Mouse (Mus musculus) lung, adult 18-20 months (tissue): Measurements from ENCODE around the gene Gap43.
"Not testable (repeated sequence)": the region's sequence is repeated elsewhere in the genome, so short reads cannot be mapped to it uniquely, and the experiment has no call there.

Experiments
- DNase-seq, 2 experiments: peaks; one replicate each; pipeline ENCODE4 v3.0.0; 2022; ENCODE audit warnings: mixed read lengths in 2 of 2

Gap43 gene

DNA sequence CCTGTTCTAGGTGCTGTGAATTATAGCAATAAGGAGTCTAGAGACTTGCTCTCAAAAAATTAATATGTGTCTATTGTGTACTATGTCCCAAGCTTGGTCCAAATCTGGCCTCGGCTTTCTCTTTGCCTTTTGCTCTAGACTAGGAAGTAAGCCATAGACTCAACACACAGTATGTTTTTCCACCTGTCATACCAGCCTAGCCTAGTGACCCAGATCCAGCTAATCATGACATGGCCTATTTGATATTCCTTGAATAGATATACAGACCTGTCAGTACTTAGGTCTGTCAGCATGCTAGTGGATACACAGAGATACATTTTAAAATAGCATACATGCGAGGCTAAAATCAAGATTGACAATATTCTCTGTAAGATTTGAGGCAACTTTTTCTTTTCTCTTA, 46.4 kb downstream of the Gap43 start:
- no peak for DNase-seq

DNA sequence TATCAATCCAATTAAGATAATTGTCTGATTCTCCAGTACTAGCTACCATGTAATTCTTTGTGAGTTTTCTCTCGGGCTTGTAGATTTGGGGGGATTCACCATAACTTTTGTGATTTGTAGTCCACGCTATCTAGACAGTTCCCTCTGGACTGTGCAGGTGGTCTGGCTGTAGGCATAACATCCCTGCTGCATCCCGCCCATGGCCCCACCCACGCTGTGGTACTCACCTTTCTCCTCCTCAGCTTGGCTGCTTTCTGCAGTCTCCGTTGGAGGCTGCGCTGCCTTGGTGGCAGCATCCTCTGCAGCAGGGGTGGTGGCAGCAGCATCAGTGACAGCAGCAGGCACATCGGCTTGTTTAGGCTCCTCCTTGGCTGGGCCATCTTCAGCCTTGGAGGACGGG, 48.9 kb downstream of the Gap43 start:
- DNase-seq = no peak

- no peak for DNase-seq
These were observed 56.4 kb downstream of the Gap43 start for GRCm38 (mm10) chr16:42284005-42284404.

DNA sequence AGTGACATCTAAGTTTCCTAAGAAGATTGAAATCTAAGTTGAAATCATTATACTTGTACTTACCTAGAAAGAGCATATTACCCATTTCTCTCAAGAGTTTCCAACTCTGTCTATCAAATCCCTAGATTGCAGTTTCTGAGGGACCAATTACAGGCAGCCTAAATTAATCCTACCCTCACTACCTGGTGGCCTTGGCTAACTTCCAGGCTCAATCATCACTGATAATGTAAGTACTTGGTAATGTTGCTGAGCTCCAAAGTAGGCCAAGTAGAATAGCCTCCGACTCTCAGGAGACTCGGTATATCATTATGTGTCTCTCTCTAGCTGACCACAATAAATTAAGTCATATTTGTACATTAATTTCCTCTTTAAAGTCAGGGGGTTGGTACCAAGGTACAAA, 62.7 kb downstream of the Gap43 start:
- DNase-seq = no peak

DNA sequence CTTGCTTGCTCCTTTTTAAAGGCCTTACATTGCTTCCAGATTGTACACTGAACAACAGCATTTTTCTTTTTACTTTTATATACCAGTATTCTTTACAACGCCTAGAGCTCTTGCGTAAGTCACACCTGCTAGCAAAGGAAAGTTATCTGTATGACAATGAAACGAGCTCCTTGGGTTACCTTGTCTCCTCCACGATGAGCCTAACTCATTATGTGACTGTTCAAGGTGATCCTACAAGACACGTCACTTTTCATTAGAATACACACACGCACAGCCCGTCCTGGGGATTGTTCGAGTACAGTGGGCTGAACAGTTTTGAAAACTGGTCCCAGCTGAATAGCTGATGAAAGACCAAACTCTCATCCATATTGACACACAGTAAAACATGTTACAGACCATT, 63.2 kb downstream of the Gap43 start:
- no peak for DNase-seq

- DNase-seq = peak; percentile 53 to 69
These were observed 64.0 kb downstream of the Gap43 start for GRCm38 (mm10) chr16:42276216-42277141.

DNA sequence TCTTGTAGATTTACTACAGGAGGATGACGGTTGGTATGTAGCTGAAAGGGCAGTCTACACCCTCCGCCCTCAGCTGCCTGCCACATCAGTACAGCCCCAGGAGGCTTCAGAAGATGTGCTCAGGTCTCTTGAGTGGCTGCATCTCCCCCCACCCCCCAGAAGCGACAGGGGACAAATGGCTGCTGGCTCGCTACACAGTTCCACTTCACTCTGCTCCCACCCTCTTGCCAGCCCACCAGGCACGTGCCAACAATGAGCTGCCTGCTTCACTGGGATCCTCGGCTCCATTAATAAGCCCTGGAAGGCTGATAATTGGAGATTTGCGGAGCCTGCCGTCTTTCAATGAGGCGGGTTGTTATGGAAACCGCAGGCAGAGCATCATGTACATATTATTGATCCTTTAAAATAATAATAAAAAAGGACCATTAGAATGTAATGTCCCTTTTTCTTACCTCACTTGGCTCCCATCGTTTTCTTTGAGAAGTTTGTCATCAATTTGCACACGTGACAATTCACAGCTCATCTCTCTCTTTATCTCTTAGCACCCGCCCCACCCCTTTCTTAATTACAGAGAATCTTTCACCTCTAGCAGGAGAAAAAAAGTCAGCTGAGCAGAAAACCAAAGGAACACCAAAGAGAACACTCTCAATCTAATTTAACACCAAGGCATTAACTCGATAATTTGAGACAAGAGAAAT, 64.8 kb downstream of the Gap43 start:
- no peak for DNase-seq

GRCm38 (mm10) chr16:42271213-42271612, 69.2 kb downstream of the Gap43 start:
- no peak for DNase-seq

- no peak for DNase-seq
These were observed 70.9 kb downstream of the Gap43 start for GRCm38 (mm10) chr16:42269587-42269967.

GRCm38 (mm10) chr16:42268843-42269586, 71.4 kb downstream of the Gap43 start:
- peak in 1 of 2 experiments; percentile 2 for DNase-seq

- DNase-seq = no peak
These were observed 75.3 kb downstream of the Gap43 start for GRCm38 (mm10) chr16:42265185-42265584.

- DNase-seq = no peak
These were observed 77.4 kb downstream of the Gap43 start for GRCm38 (mm10) chr16:42262935-42263542.

- no peak for DNase-seq
These were observed 84.8 kb downstream of the Gap43 start for GRCm38 (mm10) chr16:42255693-42256092.

DNA sequence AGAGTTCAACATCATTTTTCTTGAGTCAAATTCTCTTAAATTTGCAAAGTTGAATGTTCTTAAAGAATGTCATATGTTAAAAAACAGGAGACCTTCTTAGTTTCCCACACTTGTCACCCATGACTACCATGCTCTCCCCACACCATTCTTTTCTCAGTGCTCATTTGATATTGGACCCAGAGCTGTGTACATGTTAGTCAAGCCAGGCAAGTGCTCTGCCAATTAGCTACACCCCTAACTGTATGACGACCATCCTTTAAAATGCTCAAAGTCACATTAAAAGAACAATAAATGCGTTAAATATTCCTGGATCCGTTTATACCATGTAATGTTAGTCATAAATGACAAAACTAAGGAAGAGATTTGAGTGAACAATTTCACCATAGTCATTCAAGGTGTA, 85.2 kb downstream of the Gap43 start:
- DNase-seq = no peak

- no peak for DNase-seq
These were observed 88.2 kb downstream of the Gap43 start for GRCm38 (mm10) chr16:42252252-42252651.

DNA sequence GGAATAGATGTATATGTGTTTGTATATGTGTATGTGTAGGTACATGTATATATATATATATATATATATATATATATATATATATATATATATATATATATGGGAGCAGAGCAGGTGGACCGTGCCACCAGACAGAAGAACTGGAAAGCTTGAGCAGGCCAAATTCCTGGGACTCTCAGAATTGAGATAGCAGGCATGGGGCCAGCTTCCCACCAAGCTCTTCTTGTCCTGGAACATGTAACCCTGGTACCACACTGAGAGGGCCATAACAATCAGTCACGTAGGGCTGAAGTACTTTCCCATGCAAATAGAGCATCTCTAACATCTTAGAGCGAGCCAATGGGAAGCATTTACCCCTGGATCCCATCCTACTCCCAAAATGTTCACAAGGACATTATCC, 96.3 kb downstream of the Gap43 start:
- DNase-seq = not testable (repeated sequence)

DNA sequence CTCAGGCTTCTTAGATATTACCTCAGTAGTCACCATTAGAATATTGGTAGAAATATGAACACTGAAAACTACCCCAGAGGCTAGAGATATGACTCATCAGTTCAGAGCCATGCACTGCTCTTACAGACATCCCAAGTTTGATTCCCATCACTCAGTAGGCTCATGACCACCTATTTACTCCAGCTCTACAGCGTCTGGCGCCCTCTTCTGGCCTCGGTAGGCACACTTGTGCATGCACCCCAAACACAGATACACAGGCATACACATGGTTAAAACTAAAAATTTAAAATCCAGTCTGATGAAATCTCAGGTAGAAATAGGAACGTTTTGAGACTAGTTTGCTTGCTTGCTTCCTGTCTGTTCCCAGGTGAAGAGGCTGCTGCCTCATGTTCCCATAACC, 109.1 kb downstream of the Gap43 start:
- no peak for DNase-seq
